Mouse (Mus musculus): ENCODE measurements around the gene Ergic2.

- TF ChIP-seq CTCF (IDR thresholded peaks at IDR 0.05; ENCODE audit: low read depth, low read length) (no peak), POLR2A (IDR thresholded peaks at IDR 0.05; ENCODE audit: extremely low read depth, insufficient read depth, low read length) (no peak)
These were observed 10.5 kb upstream of the Ergic2 start for GRCm38 (mm10) chr6:148222686-148223085.

All from liver, adult 2 months (tissue).